ENCODE assay signal across 21 mouse cellular contexts in the genomic region with DNA sequence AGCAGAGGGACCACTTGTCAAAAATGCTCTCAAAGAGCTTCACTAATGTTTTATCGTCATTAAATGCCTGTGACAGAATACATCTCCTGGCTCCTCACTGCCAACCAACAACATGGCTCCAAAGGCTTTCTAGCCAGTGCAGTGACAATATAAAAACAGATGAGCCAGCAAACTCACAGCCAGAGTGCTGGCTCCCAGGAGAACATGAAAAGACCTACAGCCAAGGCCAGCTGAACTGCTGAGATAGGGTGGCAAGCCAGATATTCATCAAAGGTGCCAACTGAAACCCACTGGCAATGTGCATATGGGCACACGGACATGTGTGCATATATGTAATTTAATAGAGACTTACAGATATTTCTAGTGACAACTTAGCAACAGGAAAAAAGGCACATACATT.
A peak's percentile ranks its signal among the peaks of the same experiment; 100 is the strongest.
DNase-seq lines count a peak whose midpoint lies in the region; ATAC-seq lines count a peak whose summit lies in the region.
"Had no signal": no experiment of that assay in that cellular context is flagged by ENCODE, and none has a peak within 500 bp of the region (broad histone marks: within the 10 kb centered on the region; RNA-seq: fewer than 3 reads in every experiment).

No protein-coding gene starts in this region.

- no peak overlapping the region for H3K9ac ChIP-seq in neural tube, embryonic 13.5 days
- H3K9ac ChIP-seq: embryonic facial prominence, embryonic 12.5 days; forebrain, embryonic 13.5 days had no signal

- no peak overlapping the region for H3K4me2 ChIP-seq in neural tube, embryonic 13.5 days
- H3K4me2 ChIP-seq: embryonic facial prominence, embryonic 12.5 days; forebrain, embryonic 13.5 days had no signal

- peak; percentile 24 for DNase-seq in adrenal gland, postnatal 10 days
- DNase-seq in adrenal gland, adult 18-20 months (ENCODE audit: low spot score in 2 of 2) = no peak
- DNase-seq in heart, adult 11 months = peak; percentile 69
- no peak for DNase-seq in heart, postnatal 25 days (ENCODE audit: low spot score)
- peak; percentile 46 for DNase-seq in left cerebral cortex, postnatal 4 days
- DNase-seq in left cerebral cortex, postnatal 14 days (ENCODE audit: low spot score in 2 of 2) = no peak
- DNase-seq in neural tube, embryonic 10.5 days (ENCODE audit: extremely low spot score, low spot score) = no peak
- DNase-seq: adrenal gland, postnatal 25 days; B cell, adult 2 months; cerebellum, adult 8-10 months; cerebellum, postnatal 25 days; gastrocnemius, postnatal 36 days; heart, adult 18-20 months; heart, postnatal 10 days had no signal

- H3K27ac ChIP-seq in neural tube, embryonic 13.5 days (replicated peaks) = peak overlapping the region; percentile 34
- H3K27ac ChIP-seq: embryonic facial prominence, embryonic 12.5 days; heart, embryonic 10.5 days had no signal

- 60% methylated on average over 2 of the region's 2 CpGs for WGBS in neural tube, embryonic 13.5 days

- no peaks in the 10 kb centered on the region for H3K9me3 ChIP-seq in neural tube, embryonic 13.5 days
- H3K9me3 ChIP-seq: embryonic facial prominence, embryonic 12.5 days; forebrain, embryonic 13.5 days; heart, embryonic 10.5 days had no signal

- intact Hi-C loops in heart, postnatal 25 days (cut with DNase I) = no loop called here
- intact Hi-C loops in left cerebral cortex, postnatal 4 days (cut with DNase I) = no loop called here
- intact Hi-C loops in left cerebral cortex, postnatal 14 days (cut with DNase I) = no loop called here

- H3K4me1 ChIP-seq in neural tube, embryonic 13.5 days (replicated peaks) = peaks cover 32% of the 10 kb centered on the region
- H3K4me1 ChIP-seq: embryonic facial prominence, embryonic 12.5 days had no signal

- no peaks in the 10 kb centered on the region for H3K36me3 ChIP-seq in neural tube, embryonic 13.5 days
- H3K36me3 ChIP-seq: embryonic facial prominence, embryonic 12.5 days; G1E; heart, embryonic 10.5 days had no signal

- H3K27me3 ChIP-seq in neural tube, embryonic 13.5 days = no peaks in the 10 kb centered on the region
- H3K27me3 ChIP-seq: embryonic facial prominence, embryonic 12.5 days; forebrain, embryonic 13.5 days had no signal

- H3K4me3 ChIP-seq in neural tube, embryonic 13.5 days = no peak overlapping the region
- H3K4me3 ChIP-seq: embryonic facial prominence, embryonic 12.5 days; forebrain, embryonic 13.5 days; heart, embryonic 10.5 days had no signal

- ATAC-seq in neural tube, embryonic 13.5 days (ENCODE audit: low read depth) = no peak
- ATAC-seq: CD4-positive, CD25-positive, alpha-beta regulatory T cell, adult 4 months; forebrain, embryonic 13.5 days; intestine, embryonic 16.5 days had no signal

Comparison
In these comparisons a context has a peak if more than half of its experiments do, and no peak if none do; other contexts are left out.
1. DNase-seq: peak in adrenal gland, postnatal 10 days (single experiment), heart, adult 11 months (single experiment) and left cerebral cortex, postnatal 4 days (single experiment); none in adrenal gland, adult 18-20 months (0 of 2), heart, postnatal 25 days (single experiment), left cerebral cortex, postnatal 14 days (0 of 2) and neural tube, embryonic 10.5 days (single experiment).